Mouse (Mus musculus) lung, adult 2 months (tissue): ENCODE measurements at regions not wholly inside any gene's neighbourhood (a gene's known extent, or its start where the extent isn't known, plus 50 kb on each side); places are given as distances from the start of the nearest gene placed in this dataset.

Experiments used
- CTCF ChIP-seq: fragments of 200-500 bp; IDR thresholded peaks from 2 replicates; pipeline ENCODE4 v1.5.1; 2011; ENCODE audit warnings: mild to moderate bottlenecking, low read length, control low read depth; ENCODE audit not compliant: insufficient read depth
- POLR2A ChIP-seq: fragments of 200-500 bp; IDR thresholded peaks from 2 replicates; pipeline ENCODE4 v1.6.1; 2011; ENCODE audit warnings: low read depth, mild to moderate bottlenecking, control low read depth, low read length, borderline replicate concordance; ENCODE audit errors: extremely low read depth

GRCm38 (mm10) chr12:15629971-15630370 lies 186.8 kb downstream of the Trib2 start:
- TF ChIP-seq POLR2A (no peak), CTCF (no peak)
